Mouse (Mus musculus) limb, embryonic 13.5 days (tissue): ENCODE measurements at regions not wholly inside any gene's neighbourhood (a gene's known extent, or its start where the extent isn't known, plus 50 kb on each side); places are given as distances from the start of the nearest gene placed in this dataset.

Experiments used
- ATAC-seq: fragments of 200-750 bp; cut with Nextera tagmentation; 2 replicates; pipeline ENCODE4 v1.8.0; 2017; ENCODE audit warnings: low read depth, moderate number of reproducible peaks, moderate TSS enrichment; ENCODE audit not compliant: low FRiP score
- H3K27ac ChIP-seq: fragments of 300-500 bp; sonication (generic); 2 replicates; pipeline ENCODE4 v1.5.1; 2015; ENCODE audit warnings: inconsistent platforms, mild to moderate bottlenecking, moderate library complexity
- H3K27me3 ChIP-seq: fragments of 300-500 bp; sonication (generic); 2 replicates; pipeline ENCODE4 v1.6.1; 2015; ENCODE audit warnings: mild to moderate bottlenecking, inconsistent platforms
- H3K36me3 ChIP-seq: fragments of 300-500 bp; sonication (generic); 2 replicates; pipeline ENCODE4 v1.6.1; 2015; ENCODE audit warnings: inconsistent platforms, mild to moderate bottlenecking, moderate library complexity
- H3K4me1 ChIP-seq: fragments of 300-500 bp; sonication (generic); 2 replicates; pipeline ENCODE4 v1.6.1; 2015; ENCODE audit warnings: inconsistent platforms
- H3K4me2 ChIP-seq: fragments of 300-500 bp; sonication (generic); replicated peaks from 2 replicates; pipeline ENCODE4 v1.6.1; 2015; ENCODE audit warnings: inconsistent platforms, mild to moderate bottlenecking, moderate library complexity
- H3K4me3 ChIP-seq: fragments of 300-500 bp; sonication (generic); 2 replicates; pipeline ENCODE4 v1.5.1; 2015; ENCODE audit warnings: moderate library complexity, mild to moderate bottlenecking, inconsistent platforms
- H3K9ac ChIP-seq: fragments of 300-500 bp; sonication (generic); 2 replicates; pipeline ENCODE4 v1.6.1; 2015; ENCODE audit warnings: mild to moderate bottlenecking, inconsistent platforms
- H3K9me3 ChIP-seq: fragments of 300-500 bp; sonication (generic); 2 replicates; pipeline ENCODE4 v1.6.1; 2016; ENCODE audit warnings: inconsistent platforms
- WGBS: fragments of 180-500 bp; shearing (Covaris S2); methylation state at CpG from one replicate; pipeline ENCODE4 v1.1.7; 2015; 5-methylcytosine and 5-hydroxymethylcytosine counted together

GRCm38 (mm10) chr11:63211501-63211900 is 82.7 kb downstream of the Pmp22 start:
- no peak overlapping the region for H3K4me2 ChIP-seq
- H3K9me3 ChIP-seq = no peaks in the 10 kb centered on the region
- no peak overlapping the region for H3K4me3 ChIP-seq
- H3K36me3 ChIP-seq = no peaks in the 10 kb centered on the region
- H3K4me1 ChIP-seq = peaks cover 4% of the 10 kb centered on the region; the same call in 1 of the 2 replicates
- H3K27ac ChIP-seq = no peak overlapping the region
- WGBS = 67% methylated on average over 4 of the region's 4 CpGs
- peaks cover 3% of the 10 kb centered on the region; the same call in 1 of the 2 replicates for H3K27me3 ChIP-seq
- H3K9ac ChIP-seq = no peak overlapping the region
- ATAC-seq = no peak

- Histone ChIP-seq H3K27ac (no peak overlapping the region), H3K4me2 (no peak overlapping the region), H3K4me1 (peaks cover 4% of the 10 kb centered on the region; the same call in 1 of the 2 replicates), H3K9ac (no peak overlapping the region), H3K4me3 (no peak overlapping the region), H3K9me3 (no peaks in the 10 kb centered on the region), H3K36me3 (no peaks in the 10 kb centered on the region), H3K27me3 (peaks cover 3% of the 10 kb centered on the region; the same call in 1 of the 2 replicates)
- no peak for ATAC-seq
- WGBS = 16% methylated on average over 6 of the region's 6 CpGs
Measured at GRCm38 (mm10) chr11:63213043-63213442, 84.3 kb downstream of the Pmp22 start.

GRCm38 (mm10) chr11:63213901-63214425 is 85.2 kb downstream of the Pmp22 start:
- no peak overlapping the region for H3K27ac ChIP-seq
- no peaks in the 10 kb centered on the region for H3K9me3 ChIP-seq
- no peak overlapping the region for H3K4me3 ChIP-seq
- H3K4me1 ChIP-seq = peaks cover 4% of the 10 kb centered on the region; the same call in 1 of the 2 replicates
- no peak for ATAC-seq
- no peak overlapping the region for H3K4me2 ChIP-seq
- WGBS = 56% methylated on average over 19 of the region's 19 CpGs
- no peak overlapping the region for H3K9ac ChIP-seq
- peaks cover 5% of the 10 kb centered on the region for H3K27me3 ChIP-seq
- no peaks in the 10 kb centered on the region for H3K36me3 ChIP-seq

- no peak for ATAC-seq
- no peak overlapping the region for H3K4me2 ChIP-seq
- H3K4me3 ChIP-seq = no peak overlapping the region
- peaks cover 9% of the 10 kb centered on the region for H3K27me3 ChIP-seq
- peaks cover 4% of the 10 kb centered on the region; the same call in 1 of the 2 replicates for H3K4me1 ChIP-seq
- H3K9ac ChIP-seq = no peak overlapping the region
- WGBS = 67% methylated on average over 2 of the region's 2 CpGs
- no peaks in the 10 kb centered on the region for H3K36me3 ChIP-seq
- no peak overlapping the region for H3K27ac ChIP-seq
- H3K9me3 ChIP-seq = no peaks in the 10 kb centered on the region
Measured at GRCm38 (mm10) chr11:63215993-63216392, 87.2 kb downstream of the Pmp22 start.

DNA sequence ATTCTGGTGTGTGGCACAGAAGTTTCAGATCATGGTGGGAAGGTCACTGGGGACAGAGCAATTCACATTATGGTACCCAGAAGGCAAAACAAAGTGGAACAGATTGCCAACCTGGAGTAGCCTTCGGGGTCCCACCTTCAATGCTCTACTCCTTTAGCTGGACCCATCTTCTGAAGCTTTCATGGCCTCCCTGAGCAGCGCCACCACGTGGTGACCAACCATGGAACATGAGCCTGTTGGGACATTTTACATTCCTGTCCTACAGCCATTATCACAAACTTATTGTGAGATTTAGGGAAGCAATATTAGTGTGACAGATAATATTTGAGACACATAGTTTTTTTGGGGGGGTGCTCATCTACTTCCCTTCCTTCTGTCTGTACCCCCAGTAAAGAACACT is 88.3 kb downstream of the Pmp22 start:
- H3K9me3 ChIP-seq = no peaks in the 10 kb centered on the region
- H3K9ac ChIP-seq = no peak overlapping the region
- H3K4me1 ChIP-seq = 0 out of 2 replicates have a peak, but pooled peaks cover 4% of the 10 kb centered on the region
- no peak for ATAC-seq
- no peak overlapping the region for H3K4me3 ChIP-seq
- H3K4me2 ChIP-seq = no peak overlapping the region
- WGBS = 61% methylated on average over 3 of the region's 3 CpGs
- H3K27me3 ChIP-seq = peaks cover 9% of the 10 kb centered on the region
- H3K36me3 ChIP-seq = no peaks in the 10 kb centered on the region
- no peak overlapping the region for H3K27ac ChIP-seq

DNA sequence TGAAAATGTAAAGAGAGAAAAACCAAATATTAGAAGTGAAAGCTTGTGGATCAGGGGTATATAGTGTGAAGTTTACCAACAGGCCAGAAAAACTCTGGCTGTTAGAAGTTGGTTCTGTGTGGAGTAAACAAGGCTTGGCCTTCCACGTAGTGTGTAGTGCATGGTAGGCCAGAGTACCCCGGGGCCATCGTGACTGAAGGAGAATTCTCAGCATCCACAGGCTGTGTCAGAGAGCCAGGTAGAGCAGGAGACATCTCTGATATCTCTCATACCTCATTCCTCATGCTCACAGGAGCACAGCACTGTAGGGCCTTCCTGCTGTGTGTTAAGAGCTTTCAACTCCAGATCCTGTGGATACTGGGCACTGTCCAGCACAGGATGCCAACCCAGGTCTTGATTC is 97.7 kb downstream of the Pmp22 start:
- 0 out of 2 replicates have a peak, but pooled peaks cover 3% of the 10 kb centered on the region for H3K27me3 ChIP-seq
- no peak overlapping the region for H3K4me3 ChIP-seq
- 0 out of 2 replicates have a peak, but pooled peaks cover 8% of the 10 kb centered on the region for H3K4me1 ChIP-seq
- H3K9ac ChIP-seq = no peak overlapping the region
- no peaks in the 10 kb centered on the region for H3K36me3 ChIP-seq
- H3K9me3 ChIP-seq = peaks cover 6% of the 10 kb centered on the region; the same call in 1 of the 2 replicates
- WGBS = 96% methylated on average over 3 of the region's 3 CpGs
- no peak overlapping the region for H3K4me2 ChIP-seq
- no peak overlapping the region for H3K27ac ChIP-seq
- no peak for ATAC-seq

DNA sequence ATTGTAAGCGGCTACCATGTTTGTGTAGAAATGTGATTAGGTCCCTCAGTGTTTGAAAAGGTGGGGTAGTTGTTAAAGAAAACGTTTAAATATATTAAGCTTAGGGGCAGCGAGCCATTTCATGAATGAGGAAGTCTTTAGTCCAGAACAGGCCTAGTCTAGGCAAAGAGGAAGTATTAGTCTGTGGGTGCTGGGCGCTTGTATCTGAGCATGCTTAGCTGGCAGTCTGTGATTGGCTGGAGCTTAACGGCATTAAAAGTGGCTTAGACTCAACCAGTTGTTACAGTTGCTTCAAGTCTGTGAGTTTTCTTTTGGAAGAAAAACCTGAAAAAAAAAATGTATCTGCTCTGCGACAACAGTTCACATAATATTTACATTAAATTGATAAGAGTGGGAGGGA is 102.0 kb downstream of the Pmp22 start:
- peaks cover 21% of the 10 kb centered on the region for H3K4me1 ChIP-seq
- peaks cover 6% of the 10 kb centered on the region; the same call in 1 of the 2 replicates for H3K9me3 ChIP-seq
- H3K4me3 ChIP-seq = no peak overlapping the region
- no peak overlapping the region for H3K4me2 ChIP-seq
- WGBS = 87% methylated on average over 6 of the region's 6 CpGs
- H3K36me3 ChIP-seq = no peaks in the 10 kb centered on the region
- no peak for ATAC-seq
- H3K27me3 ChIP-seq = no peaks in the 10 kb centered on the region
- no peak overlapping the region for H3K27ac ChIP-seq
- no peak overlapping the region for H3K9ac ChIP-seq

DNA sequence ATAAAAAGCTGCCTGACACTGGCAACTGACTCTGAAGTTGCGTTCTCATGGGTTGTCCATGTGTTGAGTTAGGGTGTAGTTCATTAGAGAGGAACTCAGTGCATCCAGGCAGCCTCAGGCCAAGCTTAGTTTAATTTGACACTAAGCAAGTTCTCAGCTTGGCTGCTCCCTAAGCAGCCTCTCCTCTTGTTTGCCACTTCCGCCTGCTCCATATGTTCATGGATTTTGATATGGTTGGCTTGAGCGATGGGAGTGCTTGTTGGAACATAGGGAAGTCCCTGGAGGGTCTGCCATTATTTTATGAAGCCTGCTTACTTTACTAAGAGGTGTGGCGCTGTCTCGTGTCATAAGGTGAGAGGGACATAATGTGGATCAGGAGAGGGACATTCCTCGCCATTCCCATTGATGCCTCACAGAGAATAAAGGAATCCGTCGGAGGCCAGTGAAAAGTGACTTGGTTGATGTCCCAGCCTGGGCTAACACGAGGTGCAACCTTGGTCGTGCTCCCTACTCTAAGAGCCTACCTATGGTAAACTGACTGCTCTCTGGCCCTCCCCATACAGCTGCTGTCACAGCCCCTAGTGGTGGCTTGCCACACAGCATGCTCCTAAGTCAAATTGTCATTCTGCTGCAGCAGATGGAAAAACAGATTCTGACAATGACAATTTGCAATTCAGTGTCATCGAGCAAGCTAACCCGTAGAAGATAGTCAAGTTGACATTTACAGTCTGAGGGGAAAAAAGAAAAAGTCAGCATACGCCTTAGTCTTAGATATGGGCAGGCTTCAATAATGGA is 104.6 kb downstream of the Pmp22 start:
- Histone ChIP-seq H3K9ac (no peak overlapping the region), H3K27ac (no peak overlapping the region), H3K4me1 (peaks cover 14% of the 10 kb centered on the region), H3K36me3 (no peaks in the 10 kb centered on the region), H3K4me3 (no peak overlapping the region), H3K9me3 (peaks cover 6% of the 10 kb centered on the region; the same call in 1 of the 2 replicates), H3K27me3 (no peaks in the 10 kb centered on the region), H3K4me2 (no peak overlapping the region)
- 79% methylated on average over 13 of the region's 13 CpGs for WGBS
- ATAC-seq = no peak

DNA sequence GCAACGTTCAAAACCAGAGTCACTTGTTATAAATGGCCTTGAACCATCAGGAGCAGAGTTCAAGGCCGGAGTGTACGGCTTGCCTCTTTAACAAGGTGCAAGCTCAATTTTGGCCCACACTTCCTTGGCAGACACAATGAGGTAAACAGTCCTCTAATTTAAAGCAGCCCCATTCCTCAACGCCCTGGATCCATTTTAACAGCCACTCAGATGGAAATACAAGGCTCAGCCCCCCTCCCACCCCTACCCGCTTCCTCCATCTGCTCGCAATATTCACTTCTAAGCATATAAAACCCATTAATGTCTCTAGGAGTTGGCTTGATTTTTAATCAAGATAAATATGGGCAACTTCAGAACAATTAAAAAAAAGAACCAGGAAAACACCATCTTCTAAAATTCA is 105.7 kb downstream of the Pmp22 start:
- WGBS = 25% methylated on average over 6 of the region's 6 CpGs
- no peak overlapping the region for H3K27ac ChIP-seq
- ATAC-seq = no peak
- no peak overlapping the region for H3K4me3 ChIP-seq
- peaks cover 5% of the 10 kb centered on the region; the same call in 1 of the 2 replicates for H3K9me3 ChIP-seq
- H3K9ac ChIP-seq = no peak overlapping the region
- no peaks in the 10 kb centered on the region for H3K36me3 ChIP-seq
- H3K4me2 ChIP-seq = no peak overlapping the region
- no peaks in the 10 kb centered on the region for H3K27me3 ChIP-seq
- H3K4me1 ChIP-seq = peaks cover 12% of the 10 kb centered on the region

- Histone ChIP-seq H3K27me3 (no peaks in the 10 kb centered on the region), H3K9me3 (no peaks in the 10 kb centered on the region), H3K4me1 (peaks cover 12% of the 10 kb centered on the region), H3K9ac (no peak overlapping the region), H3K4me3 (no peak overlapping the region), H3K36me3 (no peaks in the 10 kb centered on the region), H3K27ac (no peak overlapping the region), H3K4me2 (no peak overlapping the region)
- no peak for ATAC-seq
- WGBS = 64% methylated on average over 4 of the region's 4 CpGs
Measured at GRCm38 (mm10) chr11:63238655-63239054, 109.9 kb downstream of the Pmp22 start.

GRCm38 (mm10) chr11:63243906-63244416 is 115.2 kb downstream of the Pmp22 start:
- Histone ChIP-seq H3K36me3 (no peaks in the 10 kb centered on the region), H3K27ac (no peak overlapping the region), H3K4me3 (no peak overlapping the region), H3K27me3 (no peaks in the 10 kb centered on the region), H3K9me3 (no peaks in the 10 kb centered on the region; the same call in 1 of the 2 replicates), H3K4me1 (peaks cover 5% of the 10 kb centered on the region; the same call in 1 of the 2 replicates), H3K4me2 (no peak overlapping the region), H3K9ac (no peak overlapping the region)
- ATAC-seq = no peak
- 58% methylated on average over 9 of the region's 9 CpGs for WGBS

DNA sequence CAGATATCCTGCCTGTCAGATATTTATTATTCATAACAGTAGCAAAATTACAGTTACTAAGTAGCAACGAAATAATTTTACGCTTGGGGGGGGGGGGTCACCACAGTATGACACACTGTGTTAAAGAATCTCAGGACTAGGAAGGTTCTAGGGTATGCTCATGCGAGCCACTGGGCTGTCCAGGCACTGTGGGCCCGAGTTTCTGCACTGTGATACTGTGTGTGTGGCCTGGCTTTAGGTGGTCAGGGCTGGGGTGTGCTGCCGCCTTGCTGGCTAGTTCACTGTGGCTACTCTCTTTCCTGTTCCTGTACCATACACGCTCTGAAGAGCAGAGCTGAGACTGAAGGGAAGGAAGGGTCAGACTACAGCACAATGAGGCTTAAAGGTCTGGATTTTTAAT is 116.3 kb downstream of the Pmp22 start:
- H3K27ac ChIP-seq = no peak overlapping the region
- no peak overlapping the region for H3K4me2 ChIP-seq
- no peak overlapping the region for H3K4me3 ChIP-seq
- no peak overlapping the region for H3K9ac ChIP-seq
- peaks cover 11% of the 10 kb centered on the region for H3K4me1 ChIP-seq
- H3K27me3 ChIP-seq = no peaks in the 10 kb centered on the region
- ATAC-seq = no peak
- WGBS = 79% methylated on average over 6 of the region's 6 CpGs
- H3K36me3 ChIP-seq = no peaks in the 10 kb centered on the region
- H3K9me3 ChIP-seq = no peaks in the 10 kb centered on the region; the same call in 1 of the 2 replicates
